ENCODE assay signal across 8 mouse cellular contexts in the genomic region with DNA sequence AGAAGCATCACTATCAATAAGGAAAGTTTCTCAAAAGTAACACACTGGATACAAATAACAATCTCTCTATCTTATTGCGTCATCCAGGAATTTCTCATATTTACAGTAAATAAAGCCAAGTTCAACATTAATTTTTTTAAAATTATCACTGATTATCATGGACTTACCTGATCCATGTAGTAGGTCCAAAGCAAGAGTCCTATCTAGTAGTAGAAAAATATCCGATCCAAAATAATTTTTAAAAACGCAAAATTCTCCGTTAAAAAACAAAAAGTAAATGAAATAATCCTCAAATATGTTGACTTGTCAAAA. TPM values are rescaled to one million over a fixed set of nuclear protein-coding genes. Genes with fewer than 3 reads are reported as not detected.
A peak's percentile ranks its signal among the peaks of the same experiment; 100 is the strongest.
DNase-seq lines count a peak whose midpoint lies in the region; ATAC-seq and TF ChIP-seq lines count a peak whose summit lies in the region.

No protein-coding gene starts in this region.

- 0% methylated on average over 4 of the region's 4 CpGs for WGBS in heart, embryonic 12.5 days
- 0% methylated on average over 4 of the region's 4 CpGs for WGBS in forebrain, embryonic 14.5 days
- 0% methylated on average over 4 of the region's 4 CpGs for WGBS in liver, embryonic 15.5 days (ENCODE audit: insufficient replicate concordance)

- peak overlapping the region; percentile 63; the same call in 1 of the 2 replicates for H3K4me2 ChIP-seq in heart, embryonic 12.5 days
- H3K4me2 ChIP-seq in CH12.LX (ENCODE audit: insufficient read depth, low read depth, poor library complexity, severe bottlenecking) = no peak overlapping the region
- peak overlapping the region; percentile 81 for H3K4me2 ChIP-seq in forebrain, embryonic 14.5 days (ENCODE audit: low read length)
- H3K4me2 ChIP-seq in liver, embryonic 15.5 days = peak overlapping the region; percentile 67

- peaks cover 8% of the 10 kb centered on the region for H3K36me3 ChIP-seq in heart, embryonic 12.5 days
- peaks cover 7 to 28% of the 10 kb centered on the region in 2 experiments for H3K36me3 ChIP-seq in CH12.LX (replicated peaks in 1 of 2; ENCODE audit: control insufficient read depth in 1 of 2, insufficient read depth in 1 of 2, low read length in 1 of 2)
- peaks cover 4% of the 10 kb centered on the region for H3K36me3 ChIP-seq in forebrain, embryonic 14.5 days (ENCODE audit: control insufficient read depth, insufficient read depth, low read length)
- H3K36me3 ChIP-seq in liver, embryonic 15.5 days (replicated peaks) = peaks cover 22% of the 10 kb centered on the region

- in situ Hi-C loops in CH12.LX (cut with MboI; ENCODE audit: low pct_ligation_motif_present, low pct_unique_long_range_greater_than_20kb, low sequenced_read_pairs) = no loop called here

- no peaks in the 10 kb centered on the region for H3K27me3 ChIP-seq in heart, embryonic 12.5 days (replicated peaks)
- no peaks in the 10 kb centered on the region for H3K27me3 ChIP-seq in CH12.LX (replicated peaks)
- H3K27me3 ChIP-seq in forebrain, embryonic 14.5 days (replicated peaks; ENCODE audit: control insufficient read depth, insufficient read depth, low read length) = no peaks in the 10 kb centered on the region
- no peaks in the 10 kb centered on the region for H3K27me3 ChIP-seq in liver, embryonic 15.5 days

- H3K27ac ChIP-seq in heart, embryonic 12.5 days (ENCODE audit: poor library complexity, severe bottlenecking) = peak overlapping the region; percentile 100
- H3K27ac ChIP-seq in CH12.LX (ENCODE audit: insufficient read depth, low read depth) = no peak overlapping the region
- H3K27ac ChIP-seq in forebrain, embryonic 14.5 days (ENCODE audit: low read depth, low read length) = peak overlapping the region; percentile 97
- H3K27ac ChIP-seq in liver, embryonic 15.5 days (replicated peaks) = peak overlapping the region; percentile 99

- H3K9ac ChIP-seq in heart, embryonic 12.5 days = peak overlapping the region; percentile 98; the same call in 1 of the 2 replicates
- H3K9ac ChIP-seq in CH12.LX (ENCODE audit: insufficient read depth, low read depth) = peak overlapping the region; percentile 97
- H3K9ac ChIP-seq in forebrain, embryonic 14.5 days (ENCODE audit: low read length) = peak overlapping the region; percentile 88
- peak overlapping the region; percentile 91 for H3K9ac ChIP-seq in liver, embryonic 15.5 days

- no peak for ATAC-seq in heart, embryonic 12.5 days (ENCODE audit: insufficient number of reproducible peaks, low FRiP score)
- ATAC-seq in forebrain, embryonic 14.5 days = no peak
- ATAC-seq in liver, embryonic 15.5 days (ENCODE audit: insufficient read depth) = no peak
- no peak for ATAC-seq in megakaryocyte progenitor cell, adult 5-6 weeks (replicated peaks; ENCODE audit: poor library complexity)

- no peak for TF ChIP-seq EP300 in CH12.LX (IDR thresholded peaks at IDR 0.05; ENCODE audit: low read length)

- no peak for TF ChIP-seq CTCF in CH12.LX (conservative IDR thresholded peaks at IDR 0.05 in 1 of 2, IDR thresholded peaks at IDR 0.05 in 1 of 2; ENCODE audit: low read depth in 2 of 2, low read length in 2 of 2)

- peaks cover 5% of the 10 kb centered on the region for H3K4me1 ChIP-seq in heart, embryonic 12.5 days (replicated peaks)
- peaks cover 3 to 12% of the 10 kb centered on the region in 2 experiments; a peak in 3 of 4 replicates for H3K4me1 ChIP-seq in CH12.LX (ENCODE audit: control insufficient read depth in 1 of 2, insufficient read depth in 2 of 2)
- peaks cover 13% of the 10 kb centered on the region; the same call in 1 of the 2 replicates for H3K4me1 ChIP-seq in forebrain, embryonic 14.5 days (ENCODE audit: control insufficient read depth, insufficient read depth, low read length)
- peaks cover 26% of the 10 kb centered on the region for H3K4me1 ChIP-seq in liver, embryonic 15.5 days (replicated peaks)

- peak overlapping the region; percentile 80 for H3K4me3 ChIP-seq in heart, embryonic 12.5 days
- peak overlapping the region; percentile 58 to 78 (median 67) for H3K4me3 ChIP-seq in CH12.LX (replicated peaks in 1 of 3; ENCODE audit: low read depth in 2 of 3, low read length in 2 of 3, poor library complexity in 1 of 3)
- H3K4me3 ChIP-seq in forebrain, embryonic 14.5 days (ENCODE audit: low read depth, low read length) = peak overlapping the region; percentile 55
- H3K4me3 ChIP-seq in liver, embryonic 15.5 days (replicated peaks) = peak overlapping the region; percentile 76

- intact Hi-C loops in heart, postnatal 14 days (cut with DNase I) = loop anchor here (1.0 kb wide), 1 partner anchor 76 kb away; no protein-coding TSS in a partner anchor

- TF ChIP-seq RAD21 in CH12.LX (IDR thresholded peaks at IDR 0.05; ENCODE audit: low read depth, low read length) = no peak

- dilution Hi-C loops in CH12.LX (cut with MboI; ENCODE audit: extremely low pct_ligation_motif_present, extremely low pct_unique_long_range_greater_than_20kb, low sequenced_read_pairs) = no loop called here

- H3K79me2 ChIP-seq in CH12.LX (replicated peaks; ENCODE audit: control insufficient read depth, extremely low read depth, insufficient read depth, poor library complexity, severe bottlenecking) = peaks cover 44% of the 10 kb centered on the region

- DNase-seq in heart, postnatal 14 days = no peak
- no peak for DNase-seq in CH12.LX (ENCODE audit: extremely low read depth)
- no peak for DNase-seq in forebrain, embryonic 14.5 days (ENCODE audit: low spot score)
- DNase-seq in gastrocnemius, adult 18-20 months (ENCODE audit: low spot score) = no peak
- no peak for DNase-seq in left cerebral cortex, adult 9 months (ENCODE audit: low spot score in 2 of 2)

- no peaks in the 10 kb centered on the region for H3K9me3 ChIP-seq in heart, embryonic 12.5 days (replicated peaks)
- no peaks in the 10 kb centered on the region for H3K9me3 ChIP-seq in CH12.LX (replicated peaks; ENCODE audit: low read length)
- H3K9me3 ChIP-seq in forebrain, embryonic 14.5 days (replicated peaks; ENCODE audit: control insufficient read depth, low read length) = no peaks in the 10 kb centered on the region
- 0 out of 2 replicates have a peak, but pooled peaks cover 3% of the 10 kb centered on the region for H3K9me3 ChIP-seq in liver, embryonic 15.5 days (replicated peaks)

- TF ChIP-seq POLR2A in CH12.LX (IDR thresholded peaks at IDR 0.05; ENCODE audit: low read depth, low read length) = no peak

TF ChIP-seq in CH12.LX, 34 proteins besides CTCF, POLR2A, EP300 and RAD21:
- no peak for TF ChIP-seq ZC3H11A (IDR thresholded peaks at IDR 0.05; ENCODE audit: low read depth, low read length)

RNA-seq across cellular contexts. Expression of gene Chd2, which starts 0.6 kb away (rescaled TPM):
- 48.5 and 50.4 TPM in 2 replicates for polyA plus RNA-seq in heart, embryonic 12.5 days (2016; fragmentation: Nextera tagmentation; extraction: Ambion mirVana)
- 10 to 100 TPM; 46.4 to 56.0 TPM for total RNA-seq in heart, postnatal 14 days (2021)
- 21.4 and 30.9 TPM in 2 replicates for total RNA-seq in CH12.LX (2012; rRNA removed)
- 18.2 and 23.2 TPM in 2 replicates for total RNA-seq in CH12.LX (2014; rRNA removed)
- polyA plus RNA-seq in CH12.LX (2012; ENCODE audit: insufficient read length, low read depth) = 39.3 and 42.8 TPM in 2 replicates
- polyA plus RNA-seq in forebrain, embryonic 14.5 days (2014; fragmentation: Nextera tagmentation; extraction: Ambion mirVana) = 40.2 and 43.4 TPM in 2 replicates
- 20.1 and 22.1 TPM in 2 replicates for polyA plus RNA-seq in liver, embryonic 15.5 days (2015; fragmentation: Nextera tagmentation; extraction: Ambion mirVana)
- total RNA-seq in megakaryocyte progenitor cell, adult 5-6 weeks (2015) = 46.8 and 54.3 TPM in 2 replicates
- 82.2 and 117 TPM in 2 replicates for total RNA-seq in megakaryocyte progenitor cell, adult 5-6 weeks (2017)
- 10 to 100 TPM; 29.8 to 39.6 TPM for total RNA-seq in gastrocnemius, adult 18-20 months (2021)
